Mouse (Mus musculus): ENCODE data around the gene Oit3.
"Not testable (repeated sequence)": the region's sequence is repeated elsewhere in the genome, so short reads cannot be mapped to it uniquely, and the experiment has no call there.

Gene Oit3

DNA sequence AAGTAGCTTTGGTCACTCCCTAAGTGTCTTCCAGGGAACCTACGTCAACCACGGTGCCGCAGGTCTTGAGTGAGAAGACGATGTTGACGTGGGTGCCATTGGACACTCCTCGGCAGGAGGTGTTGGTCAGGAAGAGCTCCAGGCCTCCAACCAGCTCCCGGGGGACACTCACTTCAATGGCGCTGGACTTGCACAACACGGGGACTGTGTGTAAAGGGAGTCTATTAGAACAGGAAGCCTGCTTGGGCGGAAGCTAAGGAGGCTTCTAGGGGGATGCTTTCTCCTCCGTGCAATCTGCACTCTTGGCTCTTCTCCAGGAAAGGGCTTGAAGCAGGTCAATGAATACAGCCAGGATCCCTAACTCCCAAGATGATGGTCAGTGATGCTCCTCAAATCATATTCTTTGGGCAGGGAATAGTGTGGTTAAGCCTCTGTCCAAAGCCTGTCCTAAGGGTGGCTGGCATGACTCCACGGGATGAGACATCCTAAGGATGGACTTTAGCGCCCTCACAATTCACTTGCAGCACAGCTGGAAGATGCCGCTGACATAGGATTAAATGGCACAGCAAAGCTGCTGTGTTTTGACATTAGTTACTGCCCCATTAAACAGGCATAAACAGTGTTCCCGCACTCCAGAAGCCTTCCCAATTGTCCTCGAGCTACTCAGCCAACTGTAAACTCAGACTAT is 12.0 kb downstream of the Oit3 start:
- no peak for DNase-seq (ENCODE audit: low read depth)

- DNase-seq (ENCODE audit: low read depth): no peak
Observed at GRCm38 (mm10) chr10:59426371-59426770, 15.2 kb downstream of the Oit3 start.

DNA sequence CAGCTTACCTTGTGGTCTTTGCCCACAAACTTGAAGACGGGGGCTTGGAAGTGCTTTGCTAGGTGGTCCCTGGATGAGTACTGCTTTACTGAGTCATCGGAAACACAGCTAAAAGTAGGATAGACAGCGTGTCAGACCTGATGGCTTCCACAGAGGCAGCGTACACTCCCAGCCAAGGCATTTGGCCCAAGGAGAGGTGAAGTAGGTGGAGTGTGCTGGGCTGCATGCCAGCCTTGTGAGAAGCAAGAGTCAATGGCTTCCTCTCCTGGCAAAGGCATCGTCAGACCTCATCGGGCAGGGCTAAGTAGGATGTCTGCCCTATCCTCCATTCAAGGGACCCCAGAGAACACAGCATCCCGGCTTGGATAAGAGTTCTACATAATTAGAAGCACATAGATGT is 16.2 kb downstream of the Oit3 start:
- no peak for DNase-seq (ENCODE audit: low read depth)

- no peak for DNase-seq (ENCODE audit: low read depth)
Observed at GRCm38 (mm10) chr10:59424453-59424852, 17.1 kb downstream of the Oit3 start.

- DNase-seq (ENCODE audit: low read depth): peak; percentile 43
Observed at GRCm38 (mm10) chr10:59419516-59419915, 22.1 kb downstream of the Oit3 start.

DNA sequence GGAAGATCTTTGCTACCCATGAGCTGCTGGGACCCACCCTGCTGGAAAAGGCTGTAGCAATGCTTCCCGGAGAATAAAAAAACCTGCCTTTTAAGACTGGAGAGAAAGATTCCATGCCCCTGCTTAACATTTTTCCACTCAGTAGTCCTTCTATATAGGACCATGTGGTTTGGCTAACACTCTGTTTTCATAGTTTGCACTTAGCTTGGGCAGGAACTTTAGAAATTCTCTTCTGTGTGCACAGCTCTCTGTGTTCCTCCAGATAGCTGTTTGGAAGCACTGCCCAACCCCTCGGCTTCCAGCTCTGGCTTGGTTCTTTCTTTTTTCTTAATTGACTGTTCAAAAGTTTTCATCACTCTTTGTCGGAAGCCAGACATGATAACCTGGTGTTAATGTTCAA is 25.0 kb downstream of the Oit3 start:
- no peak for DNase-seq (ENCODE audit: low read depth)

GRCm38 (mm10) chr10:59413711-59414110 is 27.9 kb downstream of the Oit3 start:
- DNase-seq (ENCODE audit: low read depth): no peak

GRCm38 (mm10) chr10:59410264-59410663 is 31.3 kb downstream of the Oit3 start:
- no peak for DNase-seq (ENCODE audit: low read depth)

DNA sequence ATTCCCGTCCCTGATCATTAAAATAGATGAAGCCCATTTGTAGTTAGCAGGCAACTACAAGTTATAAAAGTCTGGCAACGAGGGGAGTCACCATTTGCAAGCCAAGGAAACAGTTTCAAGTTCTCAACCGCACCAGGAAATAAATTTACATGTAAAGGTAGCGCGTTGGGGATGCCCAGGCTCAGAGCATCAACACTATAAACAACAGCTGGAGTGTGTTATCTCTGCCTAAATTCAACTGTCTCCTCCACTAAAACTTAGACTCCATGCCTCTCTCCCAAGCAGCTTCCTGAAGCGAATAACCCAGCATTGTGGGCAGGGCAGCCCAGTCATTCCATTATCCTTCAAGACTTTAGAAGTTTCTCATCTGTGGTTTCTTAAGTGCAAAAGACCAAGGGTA is 33.1 kb downstream of the Oit3 start:
- no peak for DNase-seq (ENCODE audit: low read depth)

DNA sequence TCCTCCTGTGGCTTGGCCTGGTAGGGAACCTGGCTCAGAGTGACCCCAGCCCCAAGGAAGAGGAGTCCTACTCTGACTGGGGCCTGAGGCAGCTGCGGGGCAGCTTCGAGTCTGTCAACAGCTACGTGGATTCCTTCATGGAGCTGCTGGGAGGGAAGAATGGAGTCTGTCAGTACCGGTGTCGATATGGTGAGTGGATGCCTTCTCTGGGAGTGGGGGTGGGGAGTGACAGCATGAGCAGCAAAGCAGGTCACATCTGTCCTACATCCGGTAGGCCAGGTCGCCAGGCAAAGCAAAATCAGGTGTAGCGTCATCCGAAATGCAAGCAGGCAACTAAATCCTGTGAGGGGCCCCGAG is 37.8 kb downstream of the Oit3 start:
- DNase-seq (ENCODE audit: low read depth): no peak

GRCm38 (mm10) chr10:59402899-59403792 is 38.4 kb downstream of the Oit3 start, which contains the start of gene Pla2g12b:
Pla2g12b (plus strand) TSS chr10:59403660.
- no peak for DNase-seq (ENCODE audit: low read depth)

DNA sequence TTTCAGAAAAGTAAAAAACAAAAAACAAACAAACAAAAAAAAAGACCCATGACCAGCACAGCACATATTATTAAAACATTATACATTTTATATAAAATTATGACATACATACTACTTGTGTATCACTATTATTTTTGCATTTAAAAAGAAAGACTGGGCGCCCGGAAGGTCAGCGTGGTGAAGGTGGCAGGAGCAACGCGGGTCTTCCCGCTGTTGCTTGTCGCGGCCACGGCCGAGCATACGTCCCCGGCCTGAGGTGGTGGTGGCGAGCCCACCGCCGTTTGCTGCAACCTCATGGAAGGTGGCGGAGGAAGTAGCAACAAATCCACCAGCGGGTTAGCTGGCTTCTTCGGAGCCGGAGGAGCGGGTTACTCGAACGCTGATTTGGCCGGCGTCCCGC is 46.1 kb downstream of the Oit3 start, which contains the start of gene Gm10273:
TSS of gene Gm10273 (plus strand) at position 172 of the 400 bp plus-strand sequence.
- not testable (repeated sequence) for DNase-seq (ENCODE audit: low read depth)

DNA sequence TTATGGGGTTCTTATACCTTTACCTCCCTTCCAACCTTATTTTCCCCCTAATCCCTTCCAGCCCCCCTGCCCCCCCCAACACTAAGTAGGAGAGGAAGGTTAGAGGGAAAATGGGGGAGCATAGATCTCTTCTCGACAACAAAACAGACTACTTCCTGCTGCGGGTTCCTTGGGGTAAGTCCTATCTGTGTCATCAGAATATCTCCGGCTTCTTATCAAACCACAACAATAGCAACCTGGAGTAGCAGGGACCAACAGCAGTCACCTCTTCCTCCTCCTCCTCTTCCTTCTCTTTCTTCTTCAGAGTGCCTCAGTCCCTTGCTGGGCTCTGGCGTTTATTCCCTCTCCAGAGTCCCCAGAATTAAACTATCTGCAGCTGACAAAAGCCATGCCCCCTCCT is 49.7 kb downstream of the Oit3 start:
- DNase-seq (ENCODE audit: low read depth): peak; percentile 90

DNA sequence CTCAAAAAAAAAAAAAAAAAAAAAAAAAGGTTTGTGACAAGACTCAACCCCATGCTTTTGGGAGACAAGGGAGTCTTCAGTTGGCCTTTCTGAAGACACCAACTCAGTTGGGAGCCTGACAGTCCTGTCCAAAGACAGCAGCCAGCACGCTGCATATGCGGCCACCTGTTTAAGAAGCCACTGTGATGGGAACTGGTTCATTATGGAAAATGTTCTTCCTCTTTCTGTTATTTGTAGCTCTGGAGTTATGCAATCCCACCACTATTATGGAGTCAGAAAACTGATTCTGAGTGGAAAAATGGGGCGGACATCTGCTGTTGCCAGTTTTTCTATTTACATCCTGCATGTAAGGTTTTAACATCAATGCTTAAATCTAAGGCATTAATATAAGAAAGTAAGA is 51.9 kb downstream of the Oit3 start:
- peak; percentile 47 for DNase-seq (ENCODE audit: low read depth)

GRCm38 (mm10) chr10:59386951-59387350 is 54.6 kb downstream of the Oit3 start:
- no peak for DNase-seq (ENCODE audit: low read depth)

DNA sequence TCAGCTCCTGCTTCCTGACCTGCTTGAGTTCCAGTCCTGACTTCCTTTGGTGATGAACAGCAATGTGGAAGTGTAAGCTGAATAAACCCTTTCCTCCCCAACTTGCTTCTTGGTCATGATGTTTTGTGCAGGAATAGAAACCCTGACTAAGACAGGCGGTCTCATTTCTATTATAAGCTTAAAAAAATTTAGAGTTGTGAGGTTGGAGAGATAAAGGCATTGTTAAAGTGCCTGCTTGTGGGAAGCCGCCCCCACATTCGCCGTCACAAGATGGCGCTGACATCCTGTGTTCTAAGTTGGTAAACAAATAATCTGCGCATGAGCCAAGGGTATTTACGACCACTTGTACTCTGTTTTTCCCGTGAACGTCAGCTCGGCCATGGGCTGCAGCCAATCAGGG is 60.0 kb downstream of the Oit3 start:
- DNase-seq (ENCODE audit: low read depth): peak; percentile 61

DNA sequence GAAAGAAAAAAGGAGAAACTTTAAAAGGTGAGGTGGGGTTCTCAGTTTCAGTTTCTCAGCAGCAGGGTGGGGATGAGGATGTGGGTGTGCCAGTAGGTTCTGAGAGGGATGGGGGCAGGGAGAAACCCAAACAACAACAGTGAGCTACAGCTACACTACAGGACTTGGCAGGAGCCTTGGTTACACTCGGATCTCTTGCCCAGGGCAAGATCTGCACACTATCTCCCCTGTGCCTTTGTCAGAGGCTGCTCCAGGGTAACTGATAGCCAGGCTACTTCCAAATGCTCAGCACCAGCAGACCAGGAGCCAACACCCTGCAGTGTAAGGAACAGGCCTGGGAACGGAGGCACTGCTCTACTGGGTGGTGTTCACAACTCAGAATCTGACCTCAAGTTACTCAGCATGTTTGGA is 61.2 kb downstream of the Oit3 start:
- no peak for DNase-seq (ENCODE audit: low read depth)

DNA sequence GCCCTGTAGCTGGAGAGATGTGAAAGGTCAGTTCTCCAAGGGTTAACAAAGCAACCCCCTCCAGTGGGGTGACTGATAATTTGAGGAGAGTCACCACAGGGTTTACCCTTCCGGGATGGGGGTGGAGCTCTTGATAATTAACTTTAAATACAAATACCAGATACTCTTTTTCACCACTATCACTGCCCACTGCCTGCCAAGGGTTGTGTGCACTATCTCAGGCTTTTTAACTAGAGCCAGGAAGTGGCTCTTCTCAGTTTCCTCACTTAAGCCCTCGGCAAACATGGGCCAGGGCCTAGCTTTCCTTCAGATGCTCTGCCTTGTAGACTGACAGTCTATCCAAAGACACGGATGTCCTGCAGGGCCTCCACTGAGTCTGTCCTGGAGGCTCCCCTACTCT is 61.7 kb downstream of the Oit3 start:
- peak; percentile 58 for DNase-seq (ENCODE audit: low read depth)

DNA sequence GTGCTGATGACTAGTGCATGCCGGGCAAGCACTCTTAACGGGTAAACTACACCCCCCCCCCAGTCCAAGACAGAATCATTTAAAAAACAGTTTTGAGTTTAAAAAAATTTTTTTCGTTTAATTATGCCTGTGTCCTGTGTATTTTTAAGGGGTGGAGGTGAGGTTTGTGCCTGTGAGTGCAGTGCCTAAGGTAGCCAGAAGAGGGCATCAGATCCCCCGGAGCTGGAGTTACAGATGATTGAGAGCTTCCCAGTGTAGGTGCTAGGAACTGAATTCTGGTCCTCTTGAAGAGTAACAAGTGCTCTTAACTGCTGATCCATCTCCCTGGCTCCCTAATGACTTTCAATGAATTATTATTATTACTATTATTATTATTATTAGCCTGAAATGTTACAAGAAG is 62.9 kb downstream of the Oit3 start:
- DNase-seq (ENCODE audit: low read depth): no peak

- DNase-seq (ENCODE audit: low read depth): no peak
Observed at GRCm38 (mm10) chr10:59377906-59378305, 63.7 kb downstream of the Oit3 start.

Measured in 416B (cell line).